Mouse (Mus musculus): ENCODE measurements at regions not wholly inside any gene's neighbourhood (a gene's known extent, or its start where the extent isn't known, plus 50 kb on each side); places are given as distances from the start of the nearest gene placed in this dataset.

- H3K36me3 ChIP-seq = no peaks in the 10 kb centered on the region
- ATAC-seq (ENCODE audit: low FRiP score) = no peak
Observed at GRCm38 (mm10) chr11:18531264-18532110, 487.3 kb downstream of the Meis1 start.

GRCm38 (mm10) chr11:18528568-18528967, 490.2 kb downstream of the Meis1 start:
- Histone ChIP-seq H3K27me3 (no peaks in the 10 kb centered on the region), H3K9ac (no peak overlapping the region), H3K27ac (no peak overlapping the region), H3K4me1 (no peaks in the 10 kb centered on the region), H3K4me2 (replicated peaks) (no peak overlapping the region), H3K4me3 (no peak overlapping the region), H3K9me3 (replicated peaks) (no peaks in the 10 kb centered on the region), H3K36me3 (no peaks in the 10 kb centered on the region)
- no peak for ATAC-seq (ENCODE audit: low FRiP score)
- 64% methylated on average over 4 of the region's 4 CpGs for WGBS

More at GRCm38 (mm10) chr11:18531264-18532110, 487.3 kb downstream of the Meis1 start:
- Histone ChIP-seq H3K27ac (no peak overlapping the region), H3K9ac (no peak overlapping the region), H3K4me3 (no peak overlapping the region), H3K4me2 (replicated peaks) (no peak overlapping the region), H3K27me3 (no peaks in the 10 kb centered on the region), H3K4me1 (no peaks in the 10 kb centered on the region), H3K9me3 (replicated peaks) (no peaks in the 10 kb centered on the region)
- WGBS = 62% methylated on average over 2 of the region's 2 CpGs

GRCm38 (mm10) chr11:18495108-18495757, 523.6 kb downstream of the Meis1 start:
- H3K4me1 ChIP-seq = peaks cover 3% of the 10 kb centered on the region; the same call in 1 of the 2 replicates
- peak; percentile 56; the same call in 1 of the 2 replicates for ATAC-seq (ENCODE audit: low FRiP score)
- no peaks in the 10 kb centered on the region for H3K9me3 ChIP-seq (replicated peaks)
- H3K4me2 ChIP-seq (replicated peaks) = no peak overlapping the region
- H3K27ac ChIP-seq = peak overlapping the region; percentile 1; the same call in 1 of the 2 replicates
- 52% methylated on average over 6 of the region's 6 CpGs for WGBS
- no peak overlapping the region for H3K4me3 ChIP-seq
- no peaks in the 10 kb centered on the region for H3K27me3 ChIP-seq
- no peaks in the 10 kb centered on the region for H3K36me3 ChIP-seq
- H3K9ac ChIP-seq = no peak overlapping the region

- Histone ChIP-seq H3K27me3 (no peaks in the 10 kb centered on the region), H3K4me3 (no peak overlapping the region), H3K4me1 (peaks cover 3% of the 10 kb centered on the region; the same call in 1 of the 2 replicates), H3K9ac (no peak overlapping the region), H3K4me2 (replicated peaks) (no peak overlapping the region), H3K36me3 (no peaks in the 10 kb centered on the region), H3K9me3 (replicated peaks) (no peaks in the 10 kb centered on the region), H3K27ac (no peak overlapping the region)
- no peak for ATAC-seq (ENCODE audit: low FRiP score)
- WGBS = 64% methylated on average over 5 of the region's 5 CpGs
Observed at GRCm38 (mm10) chr11:18493981-18494380, 524.8 kb downstream of the Meis1 start.

- peaks cover 3% of the 10 kb centered on the region; the same call in 1 of the 2 replicates for H3K4me1 ChIP-seq
- H3K27me3 ChIP-seq = no peaks in the 10 kb centered on the region
- ATAC-seq (ENCODE audit: low FRiP score) = no peak
- H3K36me3 ChIP-seq = no peaks in the 10 kb centered on the region
- 35% methylated on average over 2 of the region's 2 CpGs for WGBS
- no peak overlapping the region for H3K4me2 ChIP-seq (replicated peaks)
- no peak overlapping the region for H3K4me3 ChIP-seq
- H3K27ac ChIP-seq = no peak overlapping the region; the same call in 1 of the 2 replicates
- no peak overlapping the region for H3K9ac ChIP-seq
- H3K9me3 ChIP-seq (replicated peaks) = no peaks in the 10 kb centered on the region
Observed at GRCm38 (mm10) chr11:18493086-18493485, 525.7 kb downstream of the Meis1 start.

GRCm38 (mm10) chr11:18489517-18490256, 529.1 kb downstream of the Meis1 start:
- Histone ChIP-seq H3K36me3 (no peaks in the 10 kb centered on the region), H3K9me3 (replicated peaks) (no peaks in the 10 kb centered on the region), H3K4me2 (replicated peaks) (no peak overlapping the region), H3K27me3 (no peaks in the 10 kb centered on the region), H3K4me3 (no peak overlapping the region), H3K4me1 (peaks cover 3% of the 10 kb centered on the region; the same call in 1 of the 2 replicates), H3K9ac (no peak overlapping the region), H3K27ac (no peak overlapping the region)
- 73% methylated on average over 9 of the region's 9 CpGs for WGBS
- ATAC-seq (ENCODE audit: low FRiP score) = no peak

GRCm38 (mm10) chr11:18478841-18479240, 525.2 kb upstream of the Etaa1 start:
- Histone ChIP-seq H3K4me1 (no peaks in the 10 kb centered on the region), H3K9me3 (replicated peaks) (no peaks in the 10 kb centered on the region), H3K27ac (no peak overlapping the region), H3K4me2 (replicated peaks) (no peak overlapping the region), H3K36me3 (no peaks in the 10 kb centered on the region), H3K27me3 (no peaks in the 10 kb centered on the region), H3K4me3 (no peak overlapping the region), H3K9ac (no peak overlapping the region)
- no peak for ATAC-seq (ENCODE audit: low FRiP score)

- Histone ChIP-seq H3K9me3 (replicated peaks) (no peaks in the 10 kb centered on the region), H3K27me3 (no peaks in the 10 kb centered on the region), H3K4me1 (no peaks in the 10 kb centered on the region), H3K36me3 (no peaks in the 10 kb centered on the region), H3K9ac (no peak overlapping the region), H3K27ac (no peak overlapping the region), H3K4me2 (replicated peaks) (no peak overlapping the region), H3K4me3 (no peak overlapping the region)
- ATAC-seq (ENCODE audit: low FRiP score) = no peak
- 78% methylated on average over 3 of the region's 3 CpGs for WGBS
Observed at GRCm38 (mm10) chr11:18451271-18451670, 497.6 kb upstream of the Etaa1 start.

GRCm38 (mm10) chr11:18448879-18449278, 495.2 kb upstream of the Etaa1 start:
- Histone ChIP-seq H3K4me2 (replicated peaks) (no peak overlapping the region), H3K4me3 (no peak overlapping the region), H3K27me3 (no peaks in the 10 kb centered on the region), H3K36me3 (no peaks in the 10 kb centered on the region), H3K9me3 (replicated peaks) (no peaks in the 10 kb centered on the region), H3K27ac (no peak overlapping the region), H3K4me1 (no peaks in the 10 kb centered on the region), H3K9ac (no peak overlapping the region)
- no peak for ATAC-seq (ENCODE audit: low FRiP score)
- WGBS = 94% methylated on average over 1 of the region's 1 CpGs

- Histone ChIP-seq H3K4me1 (no peaks in the 10 kb centered on the region), H3K36me3 (no peaks in the 10 kb centered on the region), H3K4me3 (no peak overlapping the region), H3K27ac (no peak overlapping the region), H3K9me3 (replicated peaks) (no peaks in the 10 kb centered on the region), H3K9ac (no peak overlapping the region), H3K4me2 (replicated peaks) (no peak overlapping the region), H3K27me3 (no peaks in the 10 kb centered on the region)
- ATAC-seq (ENCODE audit: low FRiP score) = no peak
- 78% methylated on average over 8 of the region's 8 CpGs for WGBS
Observed at GRCm38 (mm10) chr11:18444600-18444999, 490.9 kb upstream of the Etaa1 start.

GRCm38 (mm10) chr11:18444101-18444500, 490.4 kb upstream of the Etaa1 start:
- ATAC-seq (ENCODE audit: low FRiP score) = no peak
- Histone ChIP-seq H3K9me3 (replicated peaks) (no peaks in the 10 kb centered on the region), H3K27me3 (no peaks in the 10 kb centered on the region), H3K27ac (no peak overlapping the region), H3K4me2 (replicated peaks) (no peak overlapping the region), H3K9ac (no peak overlapping the region), H3K4me3 (no peak overlapping the region), H3K4me1 (no peaks in the 10 kb centered on the region), H3K36me3 (no peaks in the 10 kb centered on the region)
- WGBS = 53% methylated on average over 5 of the region's 5 CpGs

- H3K27ac ChIP-seq = no peak overlapping the region
- ATAC-seq (ENCODE audit: low FRiP score) = no peak
- no peaks in the 10 kb centered on the region for H3K36me3 ChIP-seq
- H3K4me3 ChIP-seq = no peak overlapping the region
- no peaks in the 10 kb centered on the region for H3K4me1 ChIP-seq
- H3K9ac ChIP-seq = no peak overlapping the region
- H3K4me2 ChIP-seq (replicated peaks) = no peak overlapping the region
- WGBS = 83% methylated on average over 2 of the region's 2 CpGs
- no peaks in the 10 kb centered on the region for H3K9me3 ChIP-seq (replicated peaks)
- H3K27me3 ChIP-seq = no peaks in the 10 kb centered on the region
Observed at GRCm38 (mm10) chr11:18443156-18443555, 489.5 kb upstream of the Etaa1 start.
